In genomic region chr10:42244420-42245255, GRCm38 (mm10) we compare ENCODE assay signal across 10 mouse cellular contexts. TPM values are rescaled to one million over a fixed set of nuclear protein-coding genes. Genes with fewer than 3 reads are reported as not detected.
A peak's percentile ranks its signal among the peaks of the same experiment; 100 is the strongest.
DNase-seq lines count a peak whose midpoint lies in the region; ATAC-seq and TF ChIP-seq lines count a peak whose summit lies in the region.
"Had no signal": no experiment of that assay in that cellular context is flagged by ENCODE, and none has a peak within 500 bp of the region (broad histone marks: within the 10 kb centered on the region; RNA-seq: fewer than 3 reads in every experiment).

No protein-coding gene starts in this region.

- H3K36me3 ChIP-seq in MEL (ENCODE audit: control insufficient read depth in 1 of 2, insufficient read depth in 2 of 2, low read length in 2 of 2) = peaks cover 3 to 60% of the 10 kb centered on the region in 2 experiments; a peak in 3 of 4 replicates
- H3K36me3 ChIP-seq in limb, embryonic 15.5 days = no peaks in the 10 kb centered on the region
- H3K36me3 ChIP-seq: midbrain, embryonic 12.5 days had no signal

- no peak for ATAC-seq in limb, embryonic 15.5 days (ENCODE audit: insufficient number of reproducible peaks, low FRiP score, low TSS enrichment, low read depth)

- no peak for TF ChIP-seq POLR2A in MEL (IDR thresholded peaks at IDR 0.05; ENCODE audit: control insufficient read depth in 1 of 2, insufficient read depth in 1 of 2, low read depth in 1 of 2, low read length in 2 of 2, poor library complexity in 1 of 2)

- H3K4me3 ChIP-seq in gastrocnemius, adult 2 months = no peak overlapping the region
- H3K4me3 ChIP-seq in MEL (ENCODE audit: control insufficient read depth in 1 of 2, insufficient read depth in 1 of 2, low read depth in 2 of 2, low read length in 2 of 2) = no peak overlapping the region
- no peak overlapping the region for H3K4me3 ChIP-seq in limb, embryonic 15.5 days
- H3K4me3 ChIP-seq: midbrain, embryonic 12.5 days had no signal

- peak overlapping the region; percentile 10; the same call in 1 of the 2 replicates for H3K27ac ChIP-seq in gastrocnemius, adult 2 months
- peak overlapping the region; percentile 83 for H3K27ac ChIP-seq in MEL (ENCODE audit: control insufficient read depth, low read depth, low read length)
- H3K27ac ChIP-seq in limb, embryonic 15.5 days = peak overlapping the region; percentile 47; the same call in 1 of the 2 replicates
- H3K27ac ChIP-seq: midbrain, embryonic 12.5 days had no signal

- no peak for TF ChIP-seq RAD21 in MEL (IDR thresholded peaks at IDR 0.05; ENCODE audit: low read depth, low read length)

- WGBS in limb, embryonic 15.5 days = 48% methylated on average over 8 of the region's 8 CpGs

- H3K4me1 ChIP-seq in MEL (ENCODE audit: control insufficient read depth in 1 of 2, insufficient read depth in 2 of 2, low read length in 2 of 2) = peaks cover 39 to 53% of the 10 kb centered on the region in 2 experiments
- peaks cover 61% of the 10 kb centered on the region for H3K4me1 ChIP-seq in limb, embryonic 15.5 days

- no peaks in the 10 kb centered on the region for H3K9me3 ChIP-seq in MEL (replicated peaks; ENCODE audit: insufficient read depth, low read length)
- no peaks in the 10 kb centered on the region for H3K9me3 ChIP-seq in limb, embryonic 15.5 days
- H3K9me3 ChIP-seq: midbrain, embryonic 12.5 days had no signal

- peaks cover 26% of the 10 kb centered on the region for H3K79me2 ChIP-seq in MEL (ENCODE audit: control insufficient read depth, insufficient read depth, low read length, poor library complexity)

- no peak overlapping the region for H3K4me2 ChIP-seq in limb, embryonic 15.5 days
- H3K4me2 ChIP-seq: midbrain, embryonic 12.5 days had no signal

- H3K9ac ChIP-seq in MEL (ENCODE audit: control insufficient read depth, low read depth, low read length, poor library complexity, severe bottlenecking) = peak overlapping the region; percentile 27
- no peak overlapping the region for H3K9ac ChIP-seq in limb, embryonic 15.5 days
- H3K9ac ChIP-seq: midbrain, embryonic 12.5 days had no signal

- TF ChIP-seq EP300 in MEL (IDR thresholded peaks at IDR 0.05; ENCODE audit: low read depth in 1 of 2, low read length in 2 of 2) = peak; percentile 90 to 91

- no peak for TF ChIP-seq CTCF in gastrocnemius, adult 2 months (IDR thresholded peaks at IDR 0.05)
- TF ChIP-seq CTCF in MEL (IDR thresholded peaks at IDR 0.05 in 2 of 3, conservative IDR thresholded peaks at IDR 0.05 in 1 of 3; ENCODE audit: control insufficient read depth in 1 of 3, insufficient read depth in 1 of 3, low read depth in 2 of 3, low read length in 3 of 3, poor library complexity in 1 of 3, severe bottlenecking in 1 of 3) = no peak

- intact Hi-C loops in gastrocnemius, adult 2 months (cut with DNase I) = no loop called here
- intact Hi-C loops in gastrocnemius, postnatal 36 days (cut with DNase I) = no loop called here

- no peaks in the 10 kb centered on the region for H3K27me3 ChIP-seq in MEL (ENCODE audit: control insufficient read depth in 1 of 2, insufficient read depth in 2 of 2, low read length in 2 of 2)
- H3K27me3 ChIP-seq in limb, embryonic 15.5 days = no peaks in the 10 kb centered on the region
- H3K27me3 ChIP-seq: midbrain, embryonic 12.5 days had no signal

- DNase-seq in gastrocnemius, adult 2 months = no peak
- DNase-seq in gastrocnemius, postnatal 36 days = no peak
- DNase-seq in MEL (ENCODE audit: low read depth, low spot score) = peak; percentile 93
- DNase-seq in cerebellum, postnatal 25 days = peak; percentile 58 to 77
- DNase-seq in right cerebral cortex, adult 2 months (ENCODE audit: low spot score in 2 of 2) = no peak
- no peak for DNase-seq in retina, postnatal 1 day
- no peak for DNase-seq in thymus, postnatal 36 days
- DNase-seq: right cerebral cortex, postnatal 25 days had no signal

TF ChIP-seq in MEL, 35 proteins besides CTCF, POLR2A, EP300 and RAD21:
- TF ChIP-seq MAX (IDR thresholded peaks at IDR 0.05; ENCODE audit: low read length) (peak; percentile 77), MYC (IDR thresholded peaks at IDR 0.05; ENCODE audit: low read depth, low read length) (peak; percentile 79), POLR2AphosphoS5 (IDR thresholded peaks at IDR 0.05; ENCODE audit: borderline replicate concordance, low read depth, low read length) (no peak), GABPA (IDR thresholded peaks at IDR 0.05; ENCODE audit: low read depth, low read length) (peak; percentile 41; the same call in 1 of the 2 replicates), MAZ (IDR thresholded peaks at IDR 0.05; ENCODE audit: low read depth, low read length) (peak; percentile 67), HCFC1 (IDR thresholded peaks at IDR 0.05; ENCODE audit: low read depth, low read length) (peak; percentile 34; the same call in 1 of the 2 replicates), MYB (IDR thresholded peaks at IDR 0.05; ENCODE audit: low read depth, low read length) (no peak), JUND (IDR thresholded peaks at IDR 0.05; ENCODE audit: low read depth, low read length) (peak; percentile 78; the same call in 1 of the 2 replicates), CHD2 (IDR thresholded peaks at IDR 0.05; ENCODE audit: low read length) (no peak), USF1 (IDR thresholded peaks at IDR 0.05; ENCODE audit: low read depth, low read length) (no peak; the same call in 1 of the 2 replicates), ZKSCAN1 (IDR thresholded peaks at IDR 0.05; ENCODE audit: low read depth, low read length) (no peak), MXI1 (IDR thresholded peaks at IDR 0.05; ENCODE audit: low read depth, low read length) (peak; percentile 89), ZNF384 (IDR thresholded peaks at IDR 0.05; ENCODE audit: low read depth, low read length) (peak; percentile 15; the same call in 1 of the 2 replicates), TAL1 (IDR thresholded peaks at IDR 0.05; ENCODE audit: low read length) (peak; percentile 93), USF2 (IDR thresholded peaks at IDR 0.05; ENCODE audit: borderline replicate concordance in 1 of 2, insufficient read depth in 1 of 2, low read depth in 1 of 2, low read length in 2 of 2) (no peak), TCF12 (IDR thresholded peaks at IDR 0.05; ENCODE audit: low read depth, low read length) (peak; percentile 89), MAFK (IDR thresholded peaks at IDR 0.05; ENCODE audit: borderline replicate concordance, low read depth, low read length) (peak; percentile 45; the same call in 1 of the 2 replicates), UBTF (IDR thresholded peaks at IDR 0.05; ENCODE audit: borderline replicate concordance, insufficient read depth, low read depth, low read length) (no peak), NRF1 (IDR thresholded peaks at IDR 0.05; ENCODE audit: insufficient read depth, low read depth, low read length, poor library complexity, severe bottlenecking) (no peak), ELF1 (IDR thresholded peaks at IDR 0.05; ENCODE audit: low read depth, low read length) (peak; percentile 49; the same call in 1 of the 2 replicates), CHD1 (IDR thresholded peaks at IDR 0.05; ENCODE audit: low read depth, low read length) (peak; percentile 77; the same call in 1 of the 2 replicates), RCOR1 (IDR thresholded peaks at IDR 0.05; ENCODE audit: low read depth, low read length) (peak; percentile 59), SIN3A (IDR thresholded peaks at IDR 0.05; ENCODE audit: low read length) (peak; percentile 96), TBP (IDR thresholded peaks at IDR 0.05; ENCODE audit: low read depth, low read length) (no peak; the same call in 1 of the 2 replicates), ETS1 (IDR thresholded peaks at IDR 0.05; ENCODE audit: low read depth, low read length) (peak; percentile 96), GATA1 (IDR thresholded peaks at IDR 0.05; ENCODE audit: low read depth, low read length) (peak; percentile 92), NELFE (IDR thresholded peaks at IDR 0.05; ENCODE audit: low read depth, low read length) (no peak), SMC3 (IDR thresholded peaks at IDR 0.05; ENCODE audit: low read depth, low read length) (no peak)

RNA-seq across cellular contexts. Expression of gene Foxo3, which starts 31.9 kb away (rescaled TPM):
- 10 to 100 TPM; 25.7 to 40.5 TPM for total RNA-seq in gastrocnemius, adult 2 months (2021)
- total RNA-seq in gastrocnemius, postnatal 36 days (2021) = 10 to 100 TPM; 25.6 to 31.0 TPM
- total RNA-seq in MEL (2012; rRNA removed) = 21.0 and 31.8 TPM in 2 replicates
- 100 to 1,000 TPM in 1 of 2 experiments, 10 to 100 TPM in 1; 27.2 to 103 TPM for polyA plus RNA-seq in MEL (2012; ENCODE audit: insufficient read depth in 1 of 2, insufficient read length in 2 of 2, low read depth in 1 of 2, low replicate concordance in 2 of 2, missing spikeins in 1 of 2)
- polyA plus RNA-seq in limb, embryonic 15.5 days (2015; fragmentation: Nextera tagmentation; extraction: Ambion mirVana) = 9.0 and 10.2 TPM in 2 replicates

Comparison
In these comparisons a context has a peak if more than half of its experiments do, and no peak if none do; other contexts are left out.
1. DNase-seq: peak in MEL (single experiment) and cerebellum, postnatal 25 days (2 of 2); none in gastrocnemius, adult 2 months (single experiment), gastrocnemius, postnatal 36 days (0 of 2), right cerebral cortex, adult 2 months (0 of 2), retina, postnatal 1 day (single experiment) and thymus, postnatal 36 days (0 of 2).
2. H3K27ac ChIP-seq: peak in every context shown above with its lines; median percentile 83 in MEL; 47 in limb, embryonic 15.5 days; 10 in gastrocnemius, adult 2 months.